Comparison of ENCODE assay signal across 8 mouse cellular contexts in the genomic region with DNA sequence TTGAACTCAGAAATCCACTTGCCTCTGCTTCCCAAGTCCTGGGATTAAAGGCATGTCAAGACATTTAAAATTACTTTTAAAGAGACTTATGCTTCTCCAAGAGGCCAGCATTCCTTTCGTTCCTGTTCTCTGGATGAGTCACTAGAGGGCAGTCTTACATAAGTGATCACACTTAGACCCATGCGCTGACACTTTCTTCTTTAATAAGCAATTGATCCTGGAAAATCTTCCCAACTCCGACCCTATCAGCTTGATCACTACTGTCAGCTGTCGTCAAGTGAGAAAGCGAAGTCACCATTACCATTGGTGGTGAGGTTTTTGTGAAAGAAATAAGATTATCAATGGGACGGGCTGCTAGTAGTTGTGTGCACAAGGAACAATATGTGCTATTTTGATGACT.
DNase-seq lines count a peak whose midpoint lies in the region; ATAC-seq and TF ChIP-seq lines count a peak whose summit lies in the region.

No protein-coding gene starts in this region.

- DNase-seq in limb, embryonic 11.5 days (ENCODE audit: low spot score), result peak; percentile 24
- DNase-seq in limb, embryonic 10.5 days (ENCODE audit: low spot score), result no peak
- peak; percentile 12 for DNase-seq in ZHBTc4 (ENCODE audit: low read depth, low spot score)
- DNase-seq in fibroblast of lung, adult 2 months (ENCODE audit: low read depth), result peak; percentile 13
- peak; percentile 92 for DNase-seq in midbrain, embryonic 11.5 days (ENCODE audit: low spot score, missing footprints)
- DNase-seq in spleen, postnatal 36 days (ENCODE audit: low spot score in 2 of 2), result no peak
- DNase-seq in thymus, postnatal 25 days, result no peak

- no peaks in the 10 kb centered on the region for H3K36me3 ChIP-seq in limb, embryonic 11.5 days (ENCODE audit: control insufficient read depth, insufficient read depth, low read length)
- H3K36me3 ChIP-seq in limb, embryonic 10.5 days, result no peaks in the 10 kb centered on the region
- no peaks in the 10 kb centered on the region for H3K36me3 ChIP-seq in intestine, postnatal 0 days (ENCODE audit: control insufficient read depth, insufficient read depth)
- H3K36me3 ChIP-seq in midbrain, embryonic 11.5 days (ENCODE audit: control insufficient read depth, insufficient read depth, low read length), result no peaks in the 10 kb centered on the region

- 27% methylated on average over 6 of the region's 6 CpGs for WGBS in limb, embryonic 11.5 days
- WGBS in limb, embryonic 10.5 days, result 27% methylated on average over 6 of the region's 6 CpGs
- WGBS in intestine, postnatal 0 days, result 16% methylated on average over 6 of the region's 6 CpGs
- WGBS in midbrain, embryonic 11.5 days, result 17% methylated on average over 6 of the region's 6 CpGs

- ATAC-seq in limb, embryonic 11.5 days (ENCODE audit: insufficient number of reproducible peaks, low FRiP score, low TSS enrichment, low read depth), result peak; percentile 21; the same call in 1 of the 2 replicates
- no peak for ATAC-seq in intestine, postnatal 0 days
- peak; percentile 80 for ATAC-seq in midbrain, embryonic 11.5 days (ENCODE audit: low FRiP score)

- H3K4me1 ChIP-seq in limb, embryonic 11.5 days (ENCODE audit: control insufficient read depth, insufficient read depth, low read length), result no peaks in the 10 kb centered on the region
- H3K4me1 ChIP-seq in limb, embryonic 10.5 days, result no peaks in the 10 kb centered on the region
- H3K4me1 ChIP-seq in intestine, postnatal 0 days (replicated peaks; ENCODE audit: control insufficient read depth, insufficient read depth, low read length), result no peaks in the 10 kb centered on the region
- no peaks in the 10 kb centered on the region for H3K4me1 ChIP-seq in midbrain, embryonic 11.5 days (ENCODE audit: control insufficient read depth, insufficient read depth, low read length)

- no peak overlapping the region for H3K27ac ChIP-seq in limb, embryonic 11.5 days (replicated peaks; ENCODE audit: low read depth, low read length)
- no peak overlapping the region for H3K27ac ChIP-seq in limb, embryonic 10.5 days
- H3K27ac ChIP-seq in intestine, postnatal 0 days (ENCODE audit: low read depth, low read length), result no peak overlapping the region
- no peak overlapping the region for H3K27ac ChIP-seq in midbrain, embryonic 11.5 days (ENCODE audit: low read depth, low read length)

- no peaks in the 10 kb centered on the region for H3K27me3 ChIP-seq in limb, embryonic 11.5 days (ENCODE audit: control insufficient read depth, insufficient read depth, low read length)
- no peaks in the 10 kb centered on the region for H3K27me3 ChIP-seq in limb, embryonic 10.5 days (ENCODE audit: low read depth, poor library complexity, severe bottlenecking)
- H3K27me3 ChIP-seq in intestine, postnatal 0 days (replicated peaks; ENCODE audit: control insufficient read depth, insufficient read depth, low read length), result no peaks in the 10 kb centered on the region
- H3K27me3 ChIP-seq in midbrain, embryonic 11.5 days (ENCODE audit: control insufficient read depth, insufficient read depth, low read length), result no peaks in the 10 kb centered on the region

- H3K9me3 ChIP-seq in limb, embryonic 11.5 days (ENCODE audit: control insufficient read depth, low read length), result no peaks in the 10 kb centered on the region
- no peaks in the 10 kb centered on the region for H3K9me3 ChIP-seq in limb, embryonic 10.5 days (replicated peaks)
- no peaks in the 10 kb centered on the region for H3K9me3 ChIP-seq in intestine, postnatal 0 days (ENCODE audit: control insufficient read depth)
- H3K9me3 ChIP-seq in midbrain, embryonic 11.5 days (ENCODE audit: control insufficient read depth, low read length), result no peaks in the 10 kb centered on the region

- H3K4me2 ChIP-seq in limb, embryonic 11.5 days (ENCODE audit: low read depth, severe bottlenecking), result no peak overlapping the region
- no peak overlapping the region for H3K4me2 ChIP-seq in intestine, postnatal 0 days (replicated peaks; ENCODE audit: low read depth)
- no peak overlapping the region for H3K4me2 ChIP-seq in midbrain, embryonic 11.5 days

- no peak overlapping the region for H3K9ac ChIP-seq in limb, embryonic 11.5 days (ENCODE audit: low read length)
- no peak overlapping the region for H3K9ac ChIP-seq in intestine, postnatal 0 days (ENCODE audit: low read depth, low read length)
- H3K9ac ChIP-seq in midbrain, embryonic 11.5 days (ENCODE audit: low read length), result no peak overlapping the region

- TF ChIP-seq CTCF in intestine, postnatal 0 days (IDR thresholded peaks at IDR 0.05; ENCODE audit: low read depth), result peak; percentile 81

- H3K4me3 ChIP-seq in limb, embryonic 11.5 days (ENCODE audit: low read depth, low read length), result no peak overlapping the region
- no peak overlapping the region for H3K4me3 ChIP-seq in limb, embryonic 10.5 days
- H3K4me3 ChIP-seq in intestine, postnatal 0 days (ENCODE audit: low read depth, low read length), result no peak overlapping the region
- no peak overlapping the region for H3K4me3 ChIP-seq in midbrain, embryonic 11.5 days (ENCODE audit: low read depth, low read length)

Comparison
In these comparisons a context has a peak if more than half of its experiments do, and no peak if none do; other contexts are left out.
1. DNase-seq: peak in limb, embryonic 11.5 days (single experiment), ZHBTc4 (single experiment), fibroblast of lung, adult 2 months (single experiment) and midbrain, embryonic 11.5 days (single experiment); none in limb, embryonic 10.5 days (single experiment), spleen, postnatal 36 days (0 of 2) and thymus, postnatal 25 days (single experiment).